Mouse (Mus musculus) liver, postnatal 0 days (tissue): ENCODE results near the gene Epha4.

Experiments used
- CTCF ChIP-seq: sonication (generic); IDR thresholded peaks from 2 replicates; pipeline ENCODE4 v1.5.1; 2016; ENCODE audit warnings: antibody characterized with exemption, low read depth
- EP300 ChIP-seq: IDR thresholded peaks from 2 replicates; pipeline ENCODE4 v1.6.1; 2016; ENCODE audit warnings: antibody characterized with exemption, low read depth, mild to moderate bottlenecking

GRCm38 (mm10) chr1:77447061-77447614 is 67.8 kb downstream of the Epha4 start:
- TF ChIP-seq CTCF, result no peak
- TF ChIP-seq EP300, result no peak
